Mouse (Mus musculus) ZHBTc4 (cell line): ENCODE data around the gene Cc2d2b.

ENCODE experiments used
- DNase-seq: peaks from one replicate; pipeline ENCODE4 v3.0.0-alpha.2; 2011; ENCODE audit warnings: low read depth, low spot score

The Cc2d2b gene

DNA sequence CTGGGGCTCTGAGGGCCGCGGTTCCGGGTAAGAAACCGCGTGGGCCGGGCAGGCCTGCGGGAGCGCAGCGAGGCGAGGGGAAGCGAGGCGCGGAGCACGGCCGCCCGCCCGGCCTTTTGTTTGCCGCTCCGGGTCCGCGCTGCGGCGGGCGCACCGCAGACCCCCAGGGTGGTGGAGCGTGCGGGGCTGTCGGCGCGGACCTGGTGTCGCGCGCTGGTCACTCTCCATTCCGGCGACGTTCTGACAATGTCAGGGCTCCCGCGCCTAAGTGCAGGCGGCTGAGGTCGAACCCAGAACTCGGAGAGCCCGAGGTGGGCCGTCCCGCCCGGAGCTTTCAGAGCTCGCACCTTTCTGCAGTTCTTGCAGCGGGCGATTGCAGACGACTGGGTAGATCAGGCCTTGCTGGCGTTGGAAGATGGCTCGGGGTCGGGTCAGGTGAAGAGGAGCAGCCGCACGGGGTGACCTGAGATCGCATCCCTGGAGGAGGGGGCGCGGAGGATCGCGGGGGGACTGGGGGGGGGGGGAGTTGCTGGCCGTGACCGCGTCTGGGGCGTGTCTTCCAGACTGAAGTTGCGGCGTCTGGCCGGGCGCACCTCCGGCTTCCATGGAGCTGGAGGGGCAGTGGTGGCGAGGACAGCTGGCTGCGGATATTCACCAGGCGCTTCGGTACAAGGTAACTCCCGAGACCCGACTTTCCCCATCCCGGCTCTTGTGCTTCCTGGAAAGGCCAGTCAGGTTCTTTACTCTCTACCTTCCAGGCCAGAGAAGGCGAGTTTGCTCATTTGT lies 83.1 kb downstream of the Cc2d2b start:
- peak; percentile 74 for DNase-seq

DNA sequence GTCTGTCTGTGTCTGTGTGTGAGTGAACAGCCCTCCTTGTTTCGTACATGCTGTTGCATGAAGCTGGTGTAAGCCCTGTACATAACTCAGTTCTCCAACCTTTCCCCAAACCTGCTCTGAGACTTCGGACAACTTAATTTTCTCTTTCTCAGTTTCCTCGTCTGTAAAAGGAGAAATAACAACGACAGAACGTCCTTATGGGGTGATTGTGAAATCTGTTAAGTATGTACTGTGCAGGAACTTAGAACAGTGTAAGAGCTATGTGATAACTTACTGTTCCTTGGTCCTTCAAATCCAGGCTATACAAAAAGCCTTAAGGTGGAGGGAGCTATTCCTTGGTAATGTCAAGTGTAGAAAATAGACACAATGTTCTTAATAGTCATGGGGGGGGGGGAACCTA lies 83.8 kb downstream of the Cc2d2b start:
- DNase-seq = no peak

GRCm38 (mm10) chr19:40834436-40834835 lies 85.9 kb downstream of the Cc2d2b start:
- DNase-seq = no peak

DNA sequence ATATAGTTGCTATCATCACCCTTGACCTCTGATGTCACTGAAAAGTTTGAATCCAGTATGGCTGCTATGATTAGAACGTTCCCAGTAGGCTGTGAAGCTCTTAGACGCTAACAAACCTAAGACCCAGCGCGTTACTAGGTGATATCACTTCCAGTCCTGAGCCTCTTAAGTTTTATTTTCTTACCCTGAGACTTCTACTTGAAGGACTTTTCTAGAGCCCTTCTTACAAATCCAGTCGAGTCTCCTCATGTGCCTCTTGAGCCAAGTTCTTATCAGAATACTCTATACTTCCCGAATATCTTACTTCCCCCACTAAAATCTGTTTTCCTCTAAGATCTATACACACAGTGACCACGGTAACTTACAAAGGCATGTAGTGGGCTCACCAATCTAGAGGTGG lies 89.7 kb downstream of the Cc2d2b start:
- no peak for DNase-seq

- no peak for DNase-seq
These were observed 91.8 kb downstream of the Cc2d2b start for GRCm38 (mm10) chr19:40840303-40840702.

- DNase-seq = no peak
These were observed 92.5 kb downstream of the Cc2d2b start for GRCm38 (mm10) chr19:40841083-40841482.

GRCm38 (mm10) chr19:40841593-40841992 lies 93.0 kb downstream of the Cc2d2b start:
- DNase-seq = no peak

- no peak for DNase-seq
These were observed 96.2 kb downstream of the Cc2d2b start for GRCm38 (mm10) chr19:40844731-40845130.

- DNase-seq = no peak
These were observed 100.8 kb downstream of the Cc2d2b start for GRCm38 (mm10) chr19:40849391-40849790.

GRCm38 (mm10) chr19:40859555-40859954 lies 111.0 kb downstream of the Cc2d2b start:
- DNase-seq = no peak

- DNase-seq = peak; percentile 23
These were observed 119.7 kb downstream of the Cc2d2b start for GRCm38 (mm10) chr19:40868284-40868683.

GRCm38 (mm10) chr19:40869425-40870105 lies 121.0 kb downstream of the Cc2d2b start:
- no peak for DNase-seq

DNA sequence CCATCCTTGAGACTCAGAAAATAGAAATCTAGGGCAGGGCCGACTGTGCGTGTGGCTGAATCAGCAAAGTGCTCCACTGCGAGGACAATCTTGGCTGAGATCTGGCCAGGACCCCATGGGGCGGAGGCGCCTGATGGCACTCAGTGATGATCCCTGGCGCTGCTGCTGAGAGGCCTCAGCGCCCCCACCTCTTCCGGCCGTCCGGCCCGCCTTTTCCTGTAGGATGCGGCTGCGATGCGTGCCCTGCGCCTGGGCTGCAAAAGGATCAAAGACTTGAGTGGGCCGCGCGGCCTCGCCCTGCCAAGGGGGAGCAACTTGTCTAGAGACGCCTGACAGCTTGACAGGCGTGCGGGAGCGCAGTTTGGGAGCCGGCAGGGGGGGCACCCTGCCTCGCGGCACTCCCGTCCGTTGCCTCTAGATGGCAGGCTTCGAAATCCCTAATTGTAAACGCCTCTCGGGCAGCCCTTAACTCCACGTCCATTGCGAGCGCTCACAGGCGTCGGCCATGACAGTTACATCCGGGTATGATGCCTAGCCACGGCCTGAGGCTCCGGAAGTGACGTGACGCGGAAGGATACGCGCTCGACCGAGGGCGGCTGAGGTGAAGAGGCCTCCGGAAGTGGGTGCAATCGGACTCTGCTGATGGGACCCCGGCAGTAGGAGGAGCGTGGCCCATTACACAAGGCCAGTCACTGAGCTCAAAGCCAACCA lies 124.6 kb downstream of the Cc2d2b start:
- DNase-seq = peak; percentile 99
